Mouse (Mus musculus) lung, postnatal 14 days (tissue): ENCODE data around the gene Myo15b.

Source experiments
- DNase-seq: peaks from one replicate; pipeline ENCODE4 v3.0.0; 2021

Gene Myo15b

DNA sequence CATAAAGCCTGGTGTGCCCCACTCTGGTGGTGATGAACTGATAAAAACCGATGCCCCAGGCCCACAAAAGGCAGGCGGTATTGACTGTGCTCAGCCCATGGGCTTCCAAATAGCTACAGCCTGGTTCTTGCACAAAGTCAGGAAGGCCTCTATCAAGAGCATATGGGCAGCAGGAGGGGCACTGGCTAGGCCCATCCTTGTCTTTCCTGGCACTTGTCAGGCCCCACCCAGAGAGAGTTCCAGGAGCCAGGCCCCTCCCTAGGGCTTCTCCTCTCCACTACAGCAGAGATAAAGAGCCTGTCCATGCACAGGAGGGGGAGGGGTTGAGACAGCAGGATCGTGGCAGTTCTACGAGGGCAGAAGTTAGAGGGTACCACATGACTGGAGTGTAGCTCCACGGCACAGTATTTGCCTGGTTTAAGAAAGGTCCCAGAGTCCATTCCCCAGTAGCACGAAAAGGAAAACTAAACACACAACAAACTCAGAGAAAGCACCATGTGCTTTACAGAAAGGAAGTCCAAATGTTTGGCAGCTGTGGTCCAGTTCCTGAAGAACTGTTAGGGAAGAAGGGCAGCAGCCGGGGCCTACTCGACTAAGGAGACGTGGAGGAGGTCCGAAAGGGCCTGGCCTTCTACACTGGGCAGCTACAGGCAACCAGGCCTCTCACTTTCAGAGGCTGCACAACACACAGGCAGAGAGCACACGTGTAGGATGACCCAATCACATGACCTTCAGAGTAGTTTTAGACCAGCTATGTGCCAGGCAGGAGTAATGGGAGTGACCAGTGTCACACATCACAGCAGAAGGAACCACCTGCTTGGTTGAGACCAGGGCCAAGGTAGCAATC is 45.4 kb downstream of the Myo15b start:
- peak; percentile 46 for DNase-seq

DNA sequence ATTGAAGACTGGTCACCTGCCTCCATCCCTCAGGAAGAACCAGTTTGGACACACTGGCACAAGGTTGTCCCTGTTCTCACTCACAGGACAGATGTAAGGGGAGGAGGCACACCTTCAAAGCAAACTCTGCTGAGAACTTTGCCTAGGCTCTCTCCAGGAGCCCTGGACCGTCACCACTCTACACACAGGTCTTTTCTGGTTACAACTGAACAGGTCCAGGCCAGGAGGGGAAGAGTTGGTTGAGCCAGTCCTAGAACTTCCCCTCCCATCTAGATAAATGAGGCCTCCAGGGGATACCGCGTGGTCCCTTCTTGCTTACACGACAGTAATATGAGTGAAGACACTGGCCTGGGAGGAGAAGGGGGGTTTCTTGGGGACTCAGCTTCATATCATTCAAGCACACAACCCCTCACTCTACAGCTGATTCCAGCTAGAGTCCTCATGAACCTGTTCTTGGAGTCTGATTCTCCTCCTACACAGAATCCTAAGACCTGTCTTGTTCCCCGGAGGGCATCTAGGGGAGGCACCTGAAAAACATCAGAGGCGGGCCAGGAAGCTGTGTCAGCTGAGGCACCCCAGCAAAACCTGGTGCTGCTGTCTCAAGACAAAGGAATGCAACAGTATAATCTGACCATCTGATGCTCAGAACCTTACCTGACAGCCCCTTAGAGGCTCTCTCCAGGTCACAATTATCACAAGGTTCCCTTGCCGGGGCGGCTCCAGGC is 46.2 kb downstream of the Myo15b start:
- no peak for DNase-seq

DNA sequence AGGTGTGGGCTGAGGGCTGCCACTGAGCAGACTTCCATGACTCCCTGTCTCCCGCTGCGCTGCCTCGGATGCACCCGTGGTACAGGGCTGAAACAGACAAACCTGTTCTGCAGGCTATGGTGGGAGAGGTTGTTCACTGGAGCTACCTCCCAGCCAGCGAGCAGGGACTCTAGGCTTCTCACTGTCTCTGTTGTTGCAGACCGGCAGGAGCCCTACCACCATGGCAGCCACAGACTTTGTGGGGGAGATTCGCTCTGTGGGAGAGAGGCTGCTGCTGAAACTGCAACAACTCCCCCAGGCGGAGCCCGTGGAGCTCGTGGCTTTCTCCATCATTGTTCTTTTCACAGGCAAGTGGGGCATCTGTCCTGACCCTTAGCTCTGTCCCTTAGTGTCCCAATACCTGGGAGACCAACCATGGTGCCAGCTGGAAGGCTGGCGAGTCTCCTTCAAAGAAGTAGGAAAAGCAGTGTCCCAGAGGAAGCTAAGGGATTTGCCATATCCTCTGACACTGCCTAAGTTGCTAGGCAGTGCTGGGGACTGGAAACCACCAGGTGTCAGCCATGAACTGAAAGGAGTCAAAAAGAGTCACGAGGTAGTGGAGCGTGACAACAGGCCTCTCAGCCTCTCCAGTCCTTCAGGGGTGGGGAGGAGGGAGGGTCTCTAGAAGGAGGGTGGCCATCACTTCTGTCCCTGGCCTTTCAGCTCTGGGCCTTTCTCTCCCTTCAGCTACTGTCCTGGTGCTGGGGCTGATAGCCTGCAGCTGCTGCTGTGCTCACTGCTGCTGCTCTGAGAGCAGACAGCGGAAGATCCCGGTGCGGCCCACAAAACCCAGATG is 47.0 kb downstream of the Myo15b start:
- DNase-seq, result no peak

DNA sequence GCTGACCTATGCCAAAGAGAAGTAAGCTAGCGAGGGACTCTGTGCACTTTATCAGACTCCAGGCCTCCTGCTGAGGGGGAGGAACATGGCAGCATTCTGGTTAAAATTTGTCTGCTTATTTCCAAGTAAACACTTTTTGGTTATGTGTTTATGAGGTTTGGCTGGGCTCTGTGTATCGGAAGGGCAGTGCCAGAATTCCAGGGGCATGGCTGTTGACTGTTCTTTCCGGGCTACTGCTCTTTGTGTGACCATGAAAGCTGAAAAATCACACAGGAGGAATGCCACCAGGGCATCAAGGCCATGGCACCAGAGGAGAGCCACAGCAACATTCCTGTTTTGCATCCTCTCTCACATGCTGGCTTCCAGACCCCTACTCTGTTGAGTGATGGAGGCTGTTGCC is 47.9 kb downstream of the Myo15b start:
- DNase-seq, result no peak

DNA sequence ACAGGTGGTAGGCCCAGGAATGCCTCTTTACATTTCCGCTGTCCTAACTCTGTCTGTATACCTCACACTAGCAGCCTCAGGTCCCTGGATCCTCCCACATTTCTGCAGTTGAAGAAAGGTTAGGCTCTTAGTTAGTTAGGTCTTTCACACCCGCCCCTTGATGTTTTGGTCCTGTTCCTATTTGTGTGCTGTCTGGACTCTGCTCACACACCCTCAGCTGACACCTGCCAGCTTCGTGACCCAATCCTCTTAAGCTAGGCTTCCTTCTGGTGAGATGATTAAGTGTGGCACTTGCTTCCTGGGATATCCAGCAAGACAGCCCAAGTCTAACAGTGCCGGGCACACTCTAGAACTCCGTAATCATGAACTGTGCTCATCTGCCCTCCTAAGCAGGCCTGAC is 48.3 kb downstream of the Myo15b start:
- DNase-seq, result no peak

DNA sequence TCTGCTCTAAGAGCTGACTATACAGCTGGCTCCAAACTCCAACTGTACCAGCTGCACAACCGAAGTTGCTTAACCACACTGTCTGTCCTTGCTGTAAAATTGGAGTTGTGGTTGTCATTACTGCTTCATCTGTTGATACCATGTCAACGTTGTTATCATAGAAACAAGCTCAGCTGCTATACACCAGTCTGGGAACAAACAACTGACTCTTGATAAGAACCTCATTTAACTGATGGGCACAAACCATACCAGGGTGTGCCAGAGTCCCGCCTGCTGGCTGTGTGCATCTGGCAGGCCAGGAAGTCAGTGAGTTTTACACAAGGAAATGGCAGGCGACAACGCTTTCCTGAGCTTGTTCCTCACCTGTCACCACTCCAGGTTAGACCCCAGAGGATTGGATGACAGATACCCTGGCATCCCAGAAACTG is 52.9 kb downstream of the Myo15b start:
- DNase-seq, result no peak

DNA sequence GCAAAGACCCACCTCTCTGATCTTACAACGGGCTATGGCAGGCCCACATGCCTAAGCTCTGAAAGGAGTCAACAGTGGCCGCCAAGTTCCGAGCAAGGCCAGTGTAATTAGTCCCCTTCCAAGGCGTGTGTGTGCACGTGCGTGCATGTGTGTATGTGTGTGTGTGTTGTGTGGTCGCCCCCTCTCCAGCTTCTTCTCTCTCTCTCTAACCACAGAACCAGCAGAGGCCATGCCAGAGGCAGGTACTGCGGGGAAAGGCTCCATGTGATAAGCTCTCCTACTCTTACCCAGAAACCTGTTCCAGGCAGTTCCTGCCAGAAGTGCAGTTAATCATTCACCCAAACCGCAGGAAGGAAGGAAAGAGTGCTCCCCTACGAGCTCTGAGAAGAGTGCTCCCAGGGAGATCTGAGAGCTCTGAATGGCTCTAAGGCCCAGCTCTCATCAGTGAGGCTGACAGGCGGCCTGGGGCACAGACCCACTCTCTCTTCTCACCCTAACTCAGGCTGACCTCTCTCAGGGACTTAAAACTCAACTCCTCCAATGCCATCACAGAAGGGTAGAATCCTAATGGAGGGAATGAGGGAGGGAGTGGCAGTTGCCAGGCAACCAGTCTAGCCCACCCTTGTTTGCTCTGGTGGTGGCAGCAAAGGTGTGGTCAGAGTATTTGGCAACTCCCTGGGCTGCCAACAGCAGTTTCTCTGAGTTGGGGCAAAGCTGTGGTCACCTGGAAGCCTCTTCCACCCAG is 53.6 kb downstream of the Myo15b start, which contains the start of gene Smim6:
Gene Smim6, plus strand, starts transcription at position 386 of the 745 bp plus-strand sequence.
- DNase-seq, result no peak

DNA sequence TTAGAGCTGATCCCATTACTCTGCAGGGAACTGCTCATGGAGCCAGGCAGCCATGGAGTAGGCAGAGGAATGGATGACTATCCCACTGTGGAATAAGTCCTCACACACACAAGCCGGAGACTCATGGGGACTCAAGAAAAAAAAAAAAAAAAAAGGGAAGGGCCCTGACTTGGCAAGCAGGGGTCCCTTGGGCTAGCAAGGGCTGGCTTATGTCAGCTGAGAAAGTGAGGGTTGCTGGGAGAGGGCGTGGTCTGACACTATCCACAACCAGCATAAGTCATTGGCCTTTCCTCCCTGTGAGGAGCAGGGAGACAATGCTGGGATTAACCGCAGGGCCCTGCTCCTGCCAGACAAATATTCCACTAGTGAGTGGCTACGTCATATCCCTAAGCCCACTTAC is 58.4 kb downstream of the Myo15b start:
- no peak for DNase-seq

DNA sequence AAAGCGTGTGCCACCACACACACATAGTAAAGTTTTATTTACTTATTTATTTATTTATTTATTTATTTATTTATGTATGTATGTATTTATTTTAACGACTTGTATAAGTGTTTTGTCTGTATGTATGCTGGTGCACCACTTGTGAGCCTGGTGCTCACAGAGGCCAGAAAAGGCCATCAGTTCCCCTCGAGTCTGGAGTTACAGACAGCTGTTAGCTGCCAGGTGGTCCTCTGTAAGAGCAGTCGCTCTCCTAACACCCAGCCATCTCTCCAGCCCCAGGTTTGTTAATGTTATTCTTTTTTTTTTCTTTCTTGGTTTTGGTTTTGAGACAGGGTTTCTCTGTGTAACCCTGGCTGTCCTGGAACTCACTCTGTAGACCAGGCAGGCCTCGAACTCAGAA is 60.4 kb downstream of the Myo15b start:
- DNase-seq, result no peak

DNA sequence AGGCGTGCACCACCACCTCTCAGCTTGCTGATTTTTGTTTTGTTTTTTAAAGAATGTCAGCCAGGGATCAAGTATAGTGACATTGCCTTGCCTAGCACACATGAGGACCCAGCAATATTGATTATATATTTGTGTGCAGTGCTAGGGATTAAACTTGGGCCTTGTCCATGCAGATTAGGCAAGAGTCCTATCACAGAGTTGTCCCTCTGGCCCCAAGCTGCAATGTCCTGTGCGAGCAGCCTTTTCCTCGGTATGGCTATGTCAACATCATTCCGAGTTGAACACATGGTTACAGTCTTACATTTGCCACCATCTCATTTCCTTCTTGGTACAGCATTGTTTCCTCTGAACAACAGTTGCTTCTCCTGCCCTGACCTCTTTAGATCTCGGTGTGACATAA is 60.9 kb downstream of the Myo15b start:
- no peak for DNase-seq

DNA sequence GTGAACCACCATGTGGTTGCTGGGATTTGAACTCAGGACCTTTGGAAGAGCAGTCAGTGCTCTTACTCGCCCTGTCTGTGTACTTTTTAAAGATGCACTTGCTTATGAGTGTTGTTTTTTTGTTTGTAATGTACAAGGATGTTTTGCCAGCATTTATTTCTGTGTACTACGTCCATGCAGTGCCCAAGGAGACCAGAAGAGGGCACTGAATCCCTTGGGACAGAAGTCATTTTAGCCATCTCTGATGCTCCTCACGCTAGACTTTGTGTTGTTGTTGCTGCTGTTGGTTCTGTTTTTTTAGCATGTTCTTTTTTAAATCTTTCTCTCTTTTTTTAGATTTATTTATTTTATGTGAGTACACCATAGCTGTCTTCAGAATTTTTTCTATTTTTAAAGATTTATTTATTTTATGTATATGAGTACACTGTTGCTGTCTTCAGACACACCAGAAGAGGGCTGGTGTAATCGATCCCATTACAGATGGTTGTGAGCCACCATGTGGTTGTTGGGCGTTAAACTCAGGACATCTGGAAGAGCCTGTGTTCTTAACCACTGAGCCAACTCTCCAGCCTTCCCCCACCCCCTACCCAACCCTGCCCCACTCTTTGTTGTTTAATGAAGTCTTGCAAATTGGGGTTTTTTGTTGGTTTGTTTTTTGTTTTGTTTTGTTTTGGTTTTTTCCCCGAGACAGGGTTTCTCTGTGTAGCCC is 62.1 kb downstream of the Myo15b start:
- peak; percentile 69 for DNase-seq

DNA sequence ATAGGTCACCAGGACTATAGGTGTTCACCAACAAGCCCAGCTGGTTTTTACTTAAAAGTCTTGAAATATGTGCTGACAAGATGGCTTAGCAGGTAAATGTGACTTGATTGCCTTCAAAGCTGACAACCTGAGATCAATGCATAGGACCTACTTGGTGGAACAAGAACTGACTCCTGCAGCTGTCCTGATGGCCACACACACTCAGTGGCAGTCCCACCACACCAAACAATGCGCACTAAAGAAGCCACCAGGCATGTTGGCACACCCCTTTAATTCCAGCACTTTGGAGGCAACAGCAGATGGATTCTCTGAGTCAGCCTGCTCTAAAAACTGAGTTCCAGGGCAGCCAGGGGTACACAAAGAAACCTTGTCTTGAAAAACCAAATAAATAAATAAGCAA is 63.8 kb downstream of the Myo15b start:
- no peak for DNase-seq

DNA sequence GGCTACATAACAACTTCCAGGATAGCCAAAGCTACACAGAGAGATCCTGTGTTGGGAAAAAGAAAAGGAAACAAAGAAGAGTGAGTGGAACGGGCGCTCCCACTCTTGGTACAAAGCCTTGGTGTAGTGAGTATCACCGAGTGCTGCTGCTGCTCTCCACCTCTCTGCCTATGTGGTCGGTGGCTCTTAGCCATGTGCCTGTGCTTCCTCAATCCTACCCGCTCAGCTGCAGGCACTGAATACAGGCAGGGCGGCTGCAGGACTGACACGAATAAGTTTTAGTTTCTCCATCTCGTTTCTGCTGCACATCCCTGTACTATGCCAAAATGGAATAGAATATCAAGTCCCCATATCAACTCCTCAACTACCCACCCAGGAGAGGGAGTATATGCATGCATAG is 70.8 kb downstream of the Myo15b start:
- peak; percentile 6 for DNase-seq

DNA sequence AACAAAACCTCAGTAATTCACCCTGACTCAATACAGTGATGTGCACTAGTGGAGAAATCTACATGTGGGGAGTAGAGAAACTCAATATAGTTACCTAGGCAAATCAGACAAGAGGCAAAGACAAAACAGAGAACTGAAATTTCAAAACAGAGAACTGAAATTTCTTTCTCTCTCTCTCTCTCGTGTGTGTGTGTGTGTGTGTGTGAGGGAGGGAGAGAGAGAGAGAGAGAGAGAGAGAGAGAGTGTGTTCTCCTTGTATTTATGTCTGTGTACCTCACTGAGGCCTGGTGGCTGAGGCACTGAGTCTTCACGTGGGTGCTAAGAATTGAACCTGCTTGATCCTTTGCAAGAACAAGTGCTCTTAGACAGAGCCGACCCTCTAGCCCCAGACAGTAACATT is 71.6 kb downstream of the Myo15b start:
- no peak for DNase-seq

DNA sequence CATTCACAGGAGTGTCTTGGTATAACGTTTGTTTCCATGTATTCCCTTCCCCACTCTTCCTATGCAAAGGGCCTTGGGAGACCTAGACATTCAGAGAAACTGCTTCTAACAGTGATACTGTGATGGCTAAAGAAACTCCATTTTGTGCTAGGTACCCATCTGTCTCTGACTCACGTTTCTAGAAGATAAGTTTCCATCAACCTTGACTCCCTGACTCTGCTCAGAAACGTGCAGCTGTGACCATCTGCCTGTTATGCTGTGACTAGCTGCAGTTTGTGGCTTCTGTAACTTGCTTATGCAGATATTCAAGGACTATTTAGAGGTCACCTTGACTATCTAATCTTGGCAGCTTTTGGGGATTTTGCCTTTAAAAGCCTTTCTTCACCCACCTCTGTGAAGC is 73.0 kb downstream of the Myo15b start:
- DNase-seq, result no peak

DNA sequence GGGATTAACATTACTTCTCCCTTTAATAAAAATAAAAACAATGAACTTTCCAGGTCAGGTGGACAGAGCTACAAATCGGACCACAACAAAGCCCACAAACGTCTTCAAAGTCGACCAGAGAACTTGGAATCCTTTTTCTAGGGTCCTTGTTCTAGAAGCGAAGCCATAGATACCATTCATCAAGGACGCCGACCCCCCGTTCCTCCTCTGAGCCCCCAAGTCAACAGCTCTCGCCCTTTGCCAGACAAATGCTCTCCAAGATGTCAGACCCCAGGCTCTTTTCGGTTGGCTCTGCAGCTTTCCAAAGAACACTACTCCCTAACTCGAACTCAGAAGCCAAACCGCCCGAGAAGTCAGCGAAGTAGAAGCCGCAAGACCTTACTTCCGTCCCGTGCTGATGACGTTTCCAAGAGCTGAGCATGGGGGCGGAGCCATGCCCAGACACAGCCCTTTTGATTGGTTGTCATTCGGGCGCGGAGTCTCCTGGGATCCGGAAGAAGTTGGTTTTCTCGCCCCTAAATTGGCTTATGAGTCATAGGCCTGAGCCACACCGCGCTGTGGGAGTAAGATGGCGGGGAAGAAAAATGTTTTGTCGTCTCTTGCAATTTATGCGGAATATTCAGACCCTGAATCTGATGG is 75.0 kb downstream of the Myo15b start, which contains the start of the genes Sap30bp and Recql5:
Gene Sap30bp, plus strand, starts transcription at position 175 of the 639 bp plus-strand sequence.
Gene Recql5, minus strand, starts transcription at position 370 of the 639 bp plus-strand sequence.
- peak; percentile 97 for DNase-seq

DNA sequence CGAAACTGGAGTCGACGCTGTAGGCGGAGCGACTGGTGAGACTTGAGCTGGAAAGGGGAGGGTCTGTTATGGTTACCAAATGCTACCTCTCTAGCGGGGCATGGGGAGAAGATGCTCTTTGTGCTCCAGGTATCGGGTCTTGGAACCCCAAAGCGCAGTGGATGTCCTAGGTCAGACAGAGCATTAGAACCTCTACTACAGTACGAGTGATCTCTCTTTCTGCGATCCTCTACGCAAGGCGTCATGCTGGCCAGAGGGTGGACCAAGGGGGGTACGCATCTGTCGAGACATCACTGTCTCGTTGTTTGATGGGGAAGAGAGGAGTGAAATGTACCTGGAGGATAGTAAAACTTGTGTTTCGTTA is 75.5 kb downstream of the Myo15b start:
- DNase-seq, result no peak

DNA sequence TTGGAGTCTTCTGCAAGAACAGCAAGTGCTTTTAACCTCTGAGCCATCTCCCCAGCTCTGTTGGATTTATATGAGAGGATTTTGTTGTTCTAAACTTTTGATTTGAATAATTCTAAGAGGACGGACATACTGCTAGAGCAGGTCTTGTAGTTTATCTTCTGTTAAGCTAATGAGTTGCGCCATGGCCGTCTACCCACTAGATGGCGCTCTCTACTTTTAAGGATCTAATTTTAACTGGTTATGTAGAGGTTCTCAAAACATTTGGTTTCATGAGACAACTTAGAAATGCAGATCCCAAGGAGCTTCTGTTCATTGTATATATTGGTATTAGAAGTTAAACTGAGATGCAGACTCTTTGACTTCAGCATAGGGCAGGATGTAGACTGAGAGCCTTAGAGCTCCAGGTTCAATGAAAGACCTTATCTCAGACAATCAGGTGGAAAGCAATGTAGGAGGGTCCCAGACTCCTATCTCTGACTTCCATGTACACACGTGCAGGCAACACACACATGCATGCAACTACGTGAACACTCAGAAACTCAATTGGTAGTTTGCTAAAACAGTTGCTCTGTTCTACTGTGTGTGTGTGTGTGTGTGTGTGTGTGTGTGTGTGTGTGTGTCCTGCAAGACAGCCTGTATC is 81.6 kb downstream of the Myo15b start:
- peak; percentile 75 for DNase-seq

DNA sequence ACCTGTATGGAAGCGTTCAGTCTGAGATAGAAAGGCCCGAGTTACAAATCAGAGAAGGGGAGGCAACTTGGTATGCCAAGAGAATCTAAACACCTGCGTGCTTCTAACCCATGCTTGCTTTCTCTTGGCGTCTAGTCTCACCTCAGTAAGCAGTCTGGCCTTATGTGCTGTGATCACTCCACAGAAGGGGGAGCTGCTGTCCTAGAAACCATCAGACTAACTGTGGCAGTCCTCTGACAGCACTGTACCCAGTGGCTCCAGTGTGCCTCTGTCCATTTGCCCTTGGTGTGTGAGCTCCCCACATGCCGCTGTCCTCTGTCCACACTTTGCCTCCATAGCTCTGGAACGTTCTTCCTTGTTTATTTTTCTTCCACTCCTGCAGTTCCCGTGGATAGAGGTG is 83.8 kb downstream of the Myo15b start:
- no peak for DNase-seq
